Mouse (Mus musculus): ENCODE results near the gene Nfe2l1. TPM values are rescaled to one million over a fixed set of nuclear protein-coding genes. Genes with fewer than 3 reads are reported as not detected.
"Not testable (repeated sequence)": the region's sequence is repeated elsewhere in the genome, so short reads cannot be mapped to it uniquely, and the experiment has no call there.

Gene Nfe2l1
- total and polyA plus RNA-seq, 2 experiments from 2014 or later = 83.5 to 98.8 TPM

- Histone ChIP-seq H3K4me1 (ENCODE audit: control insufficient read depth, insufficient read depth) (no peaks in the 10 kb centered on the region), H3K9me3 (replicated peaks; ENCODE audit: control insufficient read depth, low read length) (no peaks in the 10 kb centered on the region), H3K27ac (ENCODE audit: low read depth) (no peak overlapping the region), H3K4me3 (ENCODE audit: low read depth, low read length) (no peak overlapping the region), H3K9ac (replicated peaks; ENCODE audit: low read depth, low read length) (no peak overlapping the region), H3K36me3 (replicated peaks; ENCODE audit: control insufficient read depth, insufficient read depth, low read length) (0 out of 2 replicates have a peak, but pooled peaks cover 5% of the 10 kb centered on the region), H3K27me3 (ENCODE audit: control insufficient read depth, insufficient read depth, low read length) (no peaks in the 10 kb centered on the region), H3K4me2 (ENCODE audit: low read depth, low read length) (no peak overlapping the region)
- ATAC-seq (ENCODE audit: insufficient read depth, low read depth) = no peak
- no peak for DNase-seq (ENCODE audit: low spot score)
- no peak for TF ChIP-seq CTCF (IDR thresholded peaks at IDR 0.05; ENCODE audit: low read depth)
- no peak for TF ChIP-seq EP300 (IDR thresholded peaks at IDR 0.05; ENCODE audit: low read depth)
- 76% methylated on average over 4 of the region's 4 CpGs for WGBS
Measured at GRCm38 (mm10) chr11:96859635-96860034, 29.9 kb upstream of the Nfe2l1 start.

GRCm38 (mm10) chr11:96857446-96857845 is 27.7 kb upstream of the Nfe2l1 start:
- Histone ChIP-seq H3K9me3 (replicated peaks; ENCODE audit: control insufficient read depth, low read length) (no peaks in the 10 kb centered on the region), H3K4me2 (ENCODE audit: low read depth, low read length) (no peak overlapping the region), H3K27ac (ENCODE audit: low read depth) (no peak overlapping the region), H3K36me3 (replicated peaks; ENCODE audit: control insufficient read depth, insufficient read depth, low read length) (0 out of 2 replicates have a peak, but pooled peaks cover 12% of the 10 kb centered on the region), H3K9ac (replicated peaks; ENCODE audit: low read depth, low read length) (no peak overlapping the region), H3K4me3 (ENCODE audit: low read depth, low read length) (no peak overlapping the region), H3K4me1 (ENCODE audit: control insufficient read depth, insufficient read depth) (no peaks in the 10 kb centered on the region), H3K27me3 (ENCODE audit: control insufficient read depth, insufficient read depth, low read length) (no peaks in the 10 kb centered on the region)
- 66% methylated on average over 5 of the region's 5 CpGs for WGBS
- TF ChIP-seq EP300 (IDR thresholded peaks at IDR 0.05; ENCODE audit: low read depth) (no peak), CTCF (IDR thresholded peaks at IDR 0.05; ENCODE audit: low read depth) (no peak)
- no peak for DNase-seq (ENCODE audit: low spot score)
- no peak for ATAC-seq (ENCODE audit: insufficient read depth, low read depth)

- Histone ChIP-seq H3K27me3 (ENCODE audit: control insufficient read depth, insufficient read depth, low read length) (no peaks in the 10 kb centered on the region), H3K4me2 (ENCODE audit: low read depth, low read length) (peak within 1 kb of the TSS; percentile 80), H3K9ac (replicated peaks; ENCODE audit: low read depth, low read length) (peak within 1 kb of the TSS; percentile 67), H3K4me1 (ENCODE audit: control insufficient read depth, insufficient read depth) (peaks cover 8% of the 10 kb centered on the region), H3K27ac (ENCODE audit: low read depth) (peak within 1 kb of the TSS; percentile 62), H3K4me3 (ENCODE audit: low read depth, low read length) (peak within 1 kb of the TSS; percentile 79), H3K36me3 (replicated peaks; ENCODE audit: control insufficient read depth, insufficient read depth, low read length) (0 out of 2 replicates have a peak, but pooled peaks cover 10% of the 10 kb centered on the region), H3K9me3 (replicated peaks; ENCODE audit: control insufficient read depth, low read length) (no peaks in the 10 kb centered on the region)
- TF ChIP-seq CTCF (IDR thresholded peaks at IDR 0.05; ENCODE audit: low read depth) = no peak
- no peak for TF ChIP-seq EP300 (IDR thresholded peaks at IDR 0.05; ENCODE audit: low read depth)
- WGBS = under 1% methylated on average over 50 of the region's 60 CpGs
- no peak for DNase-seq (ENCODE audit: low spot score)
- peak; percentile 89 for ATAC-seq (ENCODE audit: insufficient read depth, low read depth)
Measured at GRCm38 (mm10) chr11:96849681-96850467, 20.1 kb upstream of the Nfe2l1 start, which contains the start of gene Copz2. Gene Copz2 (plus strand): TSS chr11:96849870.

- peak overlapping the region; percentile 62; the same call in 1 of the 2 replicates for H3K27ac ChIP-seq (ENCODE audit: low read depth)
- peak overlapping the region; percentile 80 for H3K4me2 ChIP-seq (ENCODE audit: low read depth, low read length)
- not testable (repeated sequence) for H3K4me1 ChIP-seq (ENCODE audit: control insufficient read depth, insufficient read depth); H3K9me3 ChIP-seq (replicated peaks; ENCODE audit: control insufficient read depth, low read length); H3K27me3 ChIP-seq (ENCODE audit: control insufficient read depth, insufficient read depth, low read length); H3K9ac ChIP-seq (replicated peaks; ENCODE audit: low read depth, low read length); DNase-seq (ENCODE audit: low spot score); ATAC-seq (ENCODE audit: insufficient read depth, low read depth)
- WGBS = 69% methylated on average over 5 of the region's 5 CpGs
- H3K4me3 ChIP-seq (ENCODE audit: low read depth, low read length) = peak overlapping the region; percentile 79
- H3K36me3 ChIP-seq (replicated peaks; ENCODE audit: control insufficient read depth, insufficient read depth, low read length) = 0 out of 2 replicates have a peak, but pooled peaks cover 10% of the 10 kb centered on the region
Measured at GRCm38 (mm10) chr11:96849145-96849544, 19.4 kb upstream of the Nfe2l1 start.

GRCm38 (mm10) chr11:96848694-96849093 is 18.9 kb upstream of the Nfe2l1 start:
- no peak overlapping the region for H3K4me3 ChIP-seq (ENCODE audit: low read depth, low read length)
- TF ChIP-seq EP300 (IDR thresholded peaks at IDR 0.05; ENCODE audit: low read depth) (no peak), CTCF (IDR thresholded peaks at IDR 0.05; ENCODE audit: low read depth) (no peak)
- DNase-seq (ENCODE audit: low spot score) = no peak
- no peaks in the 10 kb centered on the region for H3K27me3 ChIP-seq (ENCODE audit: control insufficient read depth, insufficient read depth, low read length)
- H3K9ac ChIP-seq (replicated peaks; ENCODE audit: low read depth, low read length) = no peak overlapping the region
- peaks cover 8% of the 10 kb centered on the region for H3K4me1 ChIP-seq (ENCODE audit: control insufficient read depth, insufficient read depth)
- no peaks in the 10 kb centered on the region for H3K9me3 ChIP-seq (replicated peaks; ENCODE audit: control insufficient read depth, low read length)
- 0 out of 2 replicates have a peak, but pooled peaks cover 10% of the 10 kb centered on the region for H3K36me3 ChIP-seq (replicated peaks; ENCODE audit: control insufficient read depth, insufficient read depth, low read length)
- 75% methylated on average over 9 of the region's 9 CpGs for WGBS
- no peak for ATAC-seq (ENCODE audit: insufficient read depth, low read depth)
- H3K4me2 ChIP-seq (ENCODE audit: low read depth, low read length) = no peak overlapping the region
- H3K27ac ChIP-seq (ENCODE audit: low read depth) = no peak overlapping the region

Data from heart, postnatal 0 days (tissue).